Mouse (Mus musculus): ENCODE results near the gene Fmod. TPM values are rescaled to one million over a fixed set of nuclear protein-coding genes. Genes with fewer than 3 reads are reported as not detected.

Fmod gene
- polyA plus RNA-seq, 2 experiments, result 1.1 TPM

GRCm38 (mm10) chr1:134058870-134059269, 21.8 kb downstream of the Fmod start:
- Histone ChIP-seq H3K27me3 (ENCODE audit: control insufficient read depth, insufficient read depth, low read length) (peaks cover 23% of the 10 kb centered on the region), H3K36me3 (replicated peaks; ENCODE audit: control insufficient read depth, insufficient read depth, low read depth) (no peaks in the 10 kb centered on the region), H3K27ac (no peak overlapping the region), H3K9me3 (ENCODE audit: control insufficient read depth, low read length) (no peaks in the 10 kb centered on the region), H3K4me2 (ENCODE audit: low read depth) (no peak overlapping the region), H3K4me1 (replicated peaks; ENCODE audit: control insufficient read depth in 2 of 2, insufficient read depth in 2 of 2, low read length in 1 of 2) (peaks cover 64 to 72% of the 10 kb centered on the region in 2 experiments), H3K4me3 (ENCODE audit: insufficient read depth in 1 of 2, low read depth in 2 of 2, low read length in 2 of 2) (no peak overlapping the region), H3K9ac (replicated peaks) (no peak overlapping the region)
- ATAC-seq (ENCODE audit: insufficient read depth) (no peak), DNase-seq (ENCODE audit: low read depth in 3 of 3, low spot score in 3 of 3) (no peak)
- TF ChIP-seq CTCF (IDR thresholded peaks at IDR 0.05; ENCODE audit: low read depth), result no peak
- no peak for TF ChIP-seq EP300 (IDR thresholded peaks at IDR 0.05; ENCODE audit: low read depth)
- 47% methylated on average over 6 of the region's 6 CpGs for WGBS (ENCODE audit: insufficient replicate concordance)

DNA sequence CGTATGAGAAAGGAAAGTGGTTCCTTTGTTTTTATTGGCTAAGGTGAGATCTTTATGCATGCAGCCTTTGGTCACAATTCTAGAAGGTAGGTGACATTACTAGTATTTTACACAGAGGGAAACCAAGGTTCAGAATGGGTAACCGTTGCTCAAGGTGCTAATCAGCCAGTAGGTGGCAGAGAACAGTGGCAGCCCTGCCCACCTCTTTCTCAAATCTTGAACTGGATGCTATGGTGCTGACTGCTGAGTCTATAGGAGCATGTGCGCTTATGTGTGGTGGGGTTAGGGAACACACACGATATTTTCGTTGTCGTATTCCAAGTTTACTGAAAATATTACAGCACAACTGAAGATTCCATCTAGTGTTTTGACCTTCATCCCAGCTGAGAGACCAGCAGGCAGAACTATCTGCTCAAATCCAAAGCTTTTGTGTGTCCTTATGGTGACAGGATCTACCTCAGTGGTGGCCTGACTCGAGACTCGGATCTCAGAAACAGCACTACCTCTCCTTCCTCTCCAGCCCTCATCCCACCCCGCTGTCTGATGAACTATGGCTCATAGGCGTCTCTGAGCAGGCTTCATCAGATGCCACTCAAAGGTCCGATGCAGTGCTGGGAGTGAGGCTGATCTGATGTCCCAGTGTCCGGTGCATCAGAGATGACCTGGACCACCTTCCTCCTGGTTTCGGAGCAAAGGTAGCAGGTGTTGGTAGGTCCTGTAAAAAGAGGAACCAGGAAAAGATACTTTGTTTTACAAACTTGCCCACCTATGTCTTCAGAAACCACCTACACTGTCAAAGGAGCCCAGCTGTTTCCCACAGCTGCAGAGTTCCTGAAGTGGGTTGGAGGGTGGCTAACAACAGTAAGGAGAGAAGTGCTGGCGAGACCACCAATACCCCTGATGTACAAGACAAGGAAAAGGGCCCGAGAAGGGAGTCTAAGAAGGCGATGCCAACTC, 23.0 kb downstream of the Fmod start:
- DNase-seq (ENCODE audit: low read depth in 3 of 3, low spot score in 3 of 3) (no peak), ATAC-seq (ENCODE audit: insufficient read depth) (peak; percentile 0; the same call in 1 of the 2 replicates)
- WGBS (ENCODE audit: insufficient replicate concordance), result 53% methylated on average over 16 of the region's 16 CpGs
- Histone ChIP-seq H3K27me3 (ENCODE audit: control insufficient read depth, insufficient read depth, low read length) (peaks cover 27% of the 10 kb centered on the region), H3K36me3 (replicated peaks; ENCODE audit: control insufficient read depth, insufficient read depth, low read depth) (no peaks in the 10 kb centered on the region), H3K4me1 (replicated peaks; ENCODE audit: control insufficient read depth in 2 of 2, insufficient read depth in 2 of 2, low read length in 1 of 2) (peaks cover 62 to 74% of the 10 kb centered on the region in 2 experiments), H3K9ac (replicated peaks) (peak overlapping the region; percentile 77), H3K4me3 (ENCODE audit: insufficient read depth in 1 of 2, low read depth in 2 of 2, low read length in 2 of 2) (peak overlapping the region; percentile 25 to 60), H3K4me2 (ENCODE audit: low read depth) (peak overlapping the region; percentile 97), H3K27ac (peak overlapping the region; percentile 90), H3K9me3 (ENCODE audit: control insufficient read depth, low read length) (no peaks in the 10 kb centered on the region)
- TF ChIP-seq EP300 (IDR thresholded peaks at IDR 0.05; ENCODE audit: low read depth) (peak; percentile 53; the same call in 1 of the 2 replicates), CTCF (IDR thresholded peaks at IDR 0.05; ENCODE audit: low read depth) (peak; percentile 84)

DNA sequence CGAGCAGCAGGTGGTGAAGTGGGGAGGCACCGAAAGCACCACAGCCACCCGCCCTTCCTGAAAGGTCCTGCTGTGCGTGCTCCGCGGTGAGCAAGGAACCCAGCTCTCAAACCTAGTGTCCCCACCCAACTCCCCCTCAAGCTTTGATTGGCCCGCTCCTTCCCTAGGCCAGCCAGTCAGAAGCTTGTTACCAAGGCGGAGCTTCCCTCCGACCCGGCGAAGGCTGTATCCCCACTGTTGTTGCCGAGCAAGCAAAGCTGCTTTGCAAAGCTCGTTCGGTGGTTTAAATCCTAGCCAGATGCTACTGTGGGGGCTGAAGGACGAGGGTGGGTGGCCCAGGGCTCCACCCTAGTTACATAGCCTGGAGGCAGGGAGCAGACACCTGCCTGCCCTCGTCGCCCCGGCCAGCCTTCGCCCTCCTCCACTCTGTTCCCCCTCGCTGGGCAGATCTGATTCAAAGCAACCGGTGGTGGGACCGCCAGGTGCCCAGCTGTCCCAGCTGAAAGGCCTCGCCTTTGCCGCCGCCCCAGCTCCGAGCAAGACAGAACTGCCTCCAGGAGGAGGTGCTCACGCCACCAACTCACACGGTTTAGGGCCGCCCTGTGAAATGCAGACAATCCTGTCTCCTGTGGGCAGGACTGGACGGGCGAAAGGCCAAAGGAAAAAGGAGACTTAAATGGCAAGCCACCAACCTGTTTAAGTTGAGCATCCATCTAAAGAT, 24.0 kb downstream of the Fmod start:
- H3K4me2 ChIP-seq (ENCODE audit: low read depth), result peak overlapping the region; percentile 97
- H3K9me3 ChIP-seq (ENCODE audit: control insufficient read depth, low read length), result no peaks in the 10 kb centered on the region
- WGBS (ENCODE audit: insufficient replicate concordance), result 7% methylated on average over 31 of the region's 31 CpGs
- H3K9ac ChIP-seq (replicated peaks), result peak overlapping the region; percentile 78
- H3K27ac ChIP-seq, result peak overlapping the region; percentile 94
- H3K36me3 ChIP-seq (replicated peaks; ENCODE audit: control insufficient read depth, insufficient read depth, low read depth), result no peaks in the 10 kb centered on the region
- peaks cover 37% of the 10 kb centered on the region for H3K27me3 ChIP-seq (ENCODE audit: control insufficient read depth, insufficient read depth, low read length)
- DNase-seq (ENCODE audit: low read depth in 3 of 3, low spot score in 3 of 3) (peak; percentile 91 to 93 (median 93)), ATAC-seq (ENCODE audit: insufficient read depth) (peak; percentile 95)
- peak overlapping the region; percentile 46 to 60 for H3K4me3 ChIP-seq (ENCODE audit: insufficient read depth in 1 of 2, low read depth in 2 of 2, low read length in 2 of 2)
- TF ChIP-seq EP300 (IDR thresholded peaks at IDR 0.05; ENCODE audit: low read depth) (peak; percentile 63), CTCF (IDR thresholded peaks at IDR 0.05; ENCODE audit: low read depth) (peak; percentile 52)
- H3K4me1 ChIP-seq (replicated peaks; ENCODE audit: control insufficient read depth in 2 of 2, insufficient read depth in 2 of 2, low read length in 1 of 2), result peaks cover 58 to 74% of the 10 kb centered on the region in 2 experiments

- TF ChIP-seq EP300 (IDR thresholded peaks at IDR 0.05; ENCODE audit: low read depth), result no peak
- TF ChIP-seq CTCF (IDR thresholded peaks at IDR 0.05; ENCODE audit: low read depth), result no peak
- Histone ChIP-seq H3K9me3 (ENCODE audit: control insufficient read depth, low read length) (no peaks in the 10 kb centered on the region), H3K4me1 (replicated peaks; ENCODE audit: control insufficient read depth in 2 of 2, insufficient read depth in 2 of 2, low read length in 1 of 2) (peaks cover 56 to 73% of the 10 kb centered on the region in 2 experiments), H3K4me2 (ENCODE audit: low read depth) (peak overlapping the region; percentile 97), H3K36me3 (replicated peaks; ENCODE audit: control insufficient read depth, insufficient read depth, low read depth) (no peaks in the 10 kb centered on the region), H3K27ac (no peak overlapping the region), H3K9ac (replicated peaks) (no peak overlapping the region), H3K27me3 (ENCODE audit: control insufficient read depth, insufficient read depth, low read length) (peaks cover 37% of the 10 kb centered on the region), H3K4me3 (ENCODE audit: insufficient read depth in 1 of 2, low read depth in 2 of 2, low read length in 2 of 2) (no peak overlapping the region)
- DNase-seq (ENCODE audit: low read depth in 3 of 3, low spot score in 3 of 3), result no peak
- 57% methylated on average over 3 of the region's 3 CpGs for WGBS (ENCODE audit: insufficient replicate concordance)
- ATAC-seq (ENCODE audit: insufficient read depth), result no peak
Measured at GRCm38 (mm10) chr1:134061915-134062314, 24.9 kb downstream of the Fmod start.

Measured in liver, embryonic 14.5 days (tissue).